Mouse (Mus musculus) layer of hippocampus, adult 9-10 months (tissue): Measurements from ENCODE around the gene Foxd1.

Source experiments
- DNase-seq: peaks from one replicate; pipeline ENCODE4 v3.0.0; 2022; ENCODE audit warnings: low spot score

The Foxd1 gene

GRCm38 (mm10) chr13:98355559-98356111, 1.6 kb downstream of the Foxd1 start:
- DNase-seq = no peak

- DNase-seq = no peak
These were observed 2.3 kb downstream of the Foxd1 start for GRCm38 (mm10) chr13:98356176-98356972.

GRCm38 (mm10) chr13:98356973-98357425, 3.0 kb downstream of the Foxd1 start:
- no peak for DNase-seq

- DNase-seq = no peak
These were observed 3.7 kb downstream of the Foxd1 start for GRCm38 (mm10) chr13:98357433-98358423.

- DNase-seq = no peak
These were observed 4.6 kb downstream of the Foxd1 start for GRCm38 (mm10) chr13:98358424-98359181.

GRCm38 (mm10) chr13:98359337-98359736, 5.3 kb downstream of the Foxd1 start:
- DNase-seq = no peak

GRCm38 (mm10) chr13:98360391-98360790, 6.3 kb downstream of the Foxd1 start:
- no peak for DNase-seq

- DNase-seq = no peak
These were observed 7.1 kb downstream of the Foxd1 start for GRCm38 (mm10) chr13:98361161-98361560.

- no peak for DNase-seq
These were observed 9.0 kb downstream of the Foxd1 start for GRCm38 (mm10) chr13:98363046-98363445.

- no peak for DNase-seq
These were observed 11.0 kb downstream of the Foxd1 start for GRCm38 (mm10) chr13:98365081-98365480.

GRCm38 (mm10) chr13:98365766-98366421, 11.9 kb downstream of the Foxd1 start:
- DNase-seq = no peak

- no peak for DNase-seq
These were observed 12.6 kb downstream of the Foxd1 start for GRCm38 (mm10) chr13:98366469-98367275.

GRCm38 (mm10) chr13:98367601-98368000, 13.6 kb downstream of the Foxd1 start:
- DNase-seq = no peak

- DNase-seq = no peak
These were observed 15.0 kb downstream of the Foxd1 start for GRCm38 (mm10) chr13:98369046-98369445.

GRCm38 (mm10) chr13:98374560-98374959, 20.5 kb downstream of the Foxd1 start:
- DNase-seq = no peak

- DNase-seq = no peak
These were observed 20.9 kb downstream of the Foxd1 start for GRCm38 (mm10) chr13:98374979-98375378.

- DNase-seq = no peak
These were observed 23.7 kb downstream of the Foxd1 start for GRCm38 (mm10) chr13:98377746-98378145.

GRCm38 (mm10) chr13:98382751-98383150, 28.7 kb downstream of the Foxd1 start:
- no peak for DNase-seq

- no peak for DNase-seq
These were observed 30.0 kb downstream of the Foxd1 start for GRCm38 (mm10) chr13:98383911-98384498.

- no peak for DNase-seq
These were observed 31.8 kb downstream of the Foxd1 start for GRCm38 (mm10) chr13:98385877-98386276.
